Mouse (Mus musculus) limb, embryonic 12.5 days (tissue): Measurements from ENCODE around the gene Grin3a. TPM values are rescaled to one million over a fixed set of nuclear protein-coding genes. Genes with fewer than 3 reads are reported as not detected.

ENCODE experiments used
- ATAC-seq: fragments of 200-750 bp; cut with Nextera tagmentation; 2 replicates; pipeline ENCODE4 v1.8.0; 2017; ENCODE audit warnings: low read depth, moderate TSS enrichment; ENCODE audit not compliant: insufficient number of reproducible peaks, insufficient read depth, low FRiP score, low TSS enrichment
- H3K27ac ChIP-seq: fragments of 300-500 bp; sonication (generic); 2 replicates; pipeline ENCODE4 v1.5.1; 2016; ENCODE audit warnings: mild to moderate bottlenecking, moderate library complexity
- H3K27me3 ChIP-seq: fragments of 300-500 bp; sonication (generic); 2 replicates; pipeline ENCODE4 v1.6.1; 2016; ENCODE audit warnings: mild to moderate bottlenecking, moderate library complexity
- H3K36me3 ChIP-seq: fragments of 300-500 bp; sonication (generic); 2 replicates; pipeline ENCODE4 v1.6.1; 2016; ENCODE audit warnings: mild to moderate bottlenecking, moderate library complexity
- H3K4me1 ChIP-seq: fragments of 300-500 bp; sonication (generic); replicated peaks from 2 replicates; pipeline ENCODE4 v1.6.1; 2016
- H3K4me2 ChIP-seq: fragments of 300-500 bp; sonication (generic); 2 replicates; pipeline ENCODE4 v1.6.1; 2016; ENCODE audit warnings: mild to moderate bottlenecking, moderate library complexity
- H3K4me3 ChIP-seq: fragments of 300-500 bp; sonication (generic); replicated peaks from 2 replicates; pipeline ENCODE4 v1.5.1; 2016; ENCODE audit warnings: mild to moderate bottlenecking
- H3K9ac ChIP-seq: fragments of 300-500 bp; sonication (generic); replicated peaks from 2 replicates; pipeline ENCODE4 v1.6.1; 2016; ENCODE audit warnings: mild to moderate bottlenecking, moderate library complexity
- H3K9me3 ChIP-seq: fragments of 300-500 bp; sonication (generic); 2 replicates; pipeline ENCODE4 v1.6.1; 2016; ENCODE audit warnings: mild to moderate bottlenecking, moderate library complexity
- WGBS: fragments of 180-500 bp; shearing (Covaris S2); methylation state at CpG from one replicate; pipeline ENCODE4 v1.1.7; 2016; 5-methylcytosine and 5-hydroxymethylcytosine counted together
- polyA plus RNA-seq: library from polyadenylated mRNA; unstranded; fragments of >200 nt; fragmentation: Nextera tagmentation; extraction: Ambion mirVana; gene quantifications from 2 replicates; pipeline ENCODE4 v1.2.1, GENCODE M21; 2016

Gene Grin3a
- polyA plus RNA-seq, 1 experiment from 2014 or later: 2.4 TPM

DNA sequence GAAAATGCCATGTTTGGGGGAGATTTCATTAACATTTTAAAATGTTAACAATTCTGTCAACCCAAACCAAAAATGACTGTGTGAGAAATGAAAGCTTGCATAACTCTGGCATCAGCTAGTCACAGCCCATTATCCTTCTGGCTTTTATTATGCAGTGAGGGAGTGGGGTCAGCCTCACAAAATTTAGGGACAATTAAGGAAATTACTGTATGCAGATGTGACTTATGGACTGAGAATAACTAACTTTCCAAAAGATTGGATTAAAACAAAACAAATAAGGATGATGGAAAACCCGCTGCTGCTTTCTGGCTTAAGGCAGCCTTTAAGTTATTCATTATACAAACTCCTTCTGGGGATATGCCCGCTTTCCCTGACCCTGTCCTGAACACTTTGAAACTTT lies 56.6 kb downstream of the Grin3a start:
- ATAC-seq: no peak
- Histone ChIP-seq H3K36me3 (no peaks in the 10 kb centered on the region), H3K27me3 (no peaks in the 10 kb centered on the region), H3K27ac (no peak overlapping the region), H3K9ac (no peak overlapping the region), H3K4me2 (no peak overlapping the region), H3K9me3 (no peaks in the 10 kb centered on the region), H3K4me1 (no peaks in the 10 kb centered on the region), H3K4me3 (no peak overlapping the region)
- WGBS: 71% methylated on average over 2 of the region's 2 CpGs

DNA sequence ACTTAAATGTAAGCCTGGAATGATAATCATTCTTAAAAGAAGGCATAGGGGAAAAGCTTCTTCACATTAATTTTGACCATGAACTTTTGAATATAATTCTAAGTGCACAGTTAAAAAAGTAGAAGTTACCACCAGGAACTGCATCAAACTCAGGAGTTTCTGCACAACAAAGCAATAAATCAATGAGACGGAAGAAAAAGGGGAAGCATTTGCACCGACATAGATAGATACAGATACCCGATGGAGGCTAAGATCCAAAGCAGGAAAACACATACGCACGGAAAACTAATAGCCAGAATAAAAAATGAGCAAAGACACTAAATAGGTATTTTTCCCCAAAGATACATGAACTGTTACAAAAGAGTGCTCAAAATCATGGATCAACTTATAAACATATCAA lies 102.7 kb downstream of the Grin3a start:
- H3K9ac ChIP-seq: no peak overlapping the region
- H3K27me3 ChIP-seq: no peaks in the 10 kb centered on the region
- H3K27ac ChIP-seq: no peak overlapping the region
- no peaks in the 10 kb centered on the region for H3K9me3 ChIP-seq
- H3K4me1 ChIP-seq: no peaks in the 10 kb centered on the region
- WGBS: 84% methylated on average over 5 of the region's 5 CpGs
- ATAC-seq: no peak
- H3K4me3 ChIP-seq: no peak overlapping the region
- H3K4me2 ChIP-seq: no peak overlapping the region
- no peaks in the 10 kb centered on the region for H3K36me3 ChIP-seq

DNA sequence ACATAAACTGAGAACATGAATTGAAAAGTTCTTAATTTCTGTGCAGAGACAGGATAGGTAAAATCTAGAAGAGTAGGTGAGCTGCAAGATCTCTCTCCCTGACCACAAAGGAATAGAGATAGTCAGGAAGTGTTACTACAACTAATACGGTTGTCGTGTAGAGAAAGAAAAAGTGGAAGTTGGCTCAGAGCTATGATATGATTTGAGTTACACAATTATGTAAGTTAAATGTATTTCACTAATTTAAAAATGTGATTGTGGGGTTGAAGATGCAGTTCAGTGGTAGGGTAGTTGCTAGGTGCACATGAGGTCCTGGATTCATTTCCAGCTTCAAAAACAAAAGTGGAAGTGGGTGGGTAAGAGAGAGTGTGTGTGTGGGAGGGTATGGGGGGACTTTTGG lies 103.6 kb downstream of the Grin3a start:
- no peak overlapping the region for H3K4me3 ChIP-seq
- H3K27me3 ChIP-seq: no peaks in the 10 kb centered on the region
- H3K4me2 ChIP-seq: no peak overlapping the region
- H3K9me3 ChIP-seq: no peaks in the 10 kb centered on the region
- no peak overlapping the region for H3K9ac ChIP-seq
- H3K36me3 ChIP-seq: no peaks in the 10 kb centered on the region
- ATAC-seq: no peak
- H3K4me1 ChIP-seq: no peaks in the 10 kb centered on the region
- WGBS: 90% methylated on average over 2 of the region's 2 CpGs
- H3K27ac ChIP-seq: no peak overlapping the region

DNA sequence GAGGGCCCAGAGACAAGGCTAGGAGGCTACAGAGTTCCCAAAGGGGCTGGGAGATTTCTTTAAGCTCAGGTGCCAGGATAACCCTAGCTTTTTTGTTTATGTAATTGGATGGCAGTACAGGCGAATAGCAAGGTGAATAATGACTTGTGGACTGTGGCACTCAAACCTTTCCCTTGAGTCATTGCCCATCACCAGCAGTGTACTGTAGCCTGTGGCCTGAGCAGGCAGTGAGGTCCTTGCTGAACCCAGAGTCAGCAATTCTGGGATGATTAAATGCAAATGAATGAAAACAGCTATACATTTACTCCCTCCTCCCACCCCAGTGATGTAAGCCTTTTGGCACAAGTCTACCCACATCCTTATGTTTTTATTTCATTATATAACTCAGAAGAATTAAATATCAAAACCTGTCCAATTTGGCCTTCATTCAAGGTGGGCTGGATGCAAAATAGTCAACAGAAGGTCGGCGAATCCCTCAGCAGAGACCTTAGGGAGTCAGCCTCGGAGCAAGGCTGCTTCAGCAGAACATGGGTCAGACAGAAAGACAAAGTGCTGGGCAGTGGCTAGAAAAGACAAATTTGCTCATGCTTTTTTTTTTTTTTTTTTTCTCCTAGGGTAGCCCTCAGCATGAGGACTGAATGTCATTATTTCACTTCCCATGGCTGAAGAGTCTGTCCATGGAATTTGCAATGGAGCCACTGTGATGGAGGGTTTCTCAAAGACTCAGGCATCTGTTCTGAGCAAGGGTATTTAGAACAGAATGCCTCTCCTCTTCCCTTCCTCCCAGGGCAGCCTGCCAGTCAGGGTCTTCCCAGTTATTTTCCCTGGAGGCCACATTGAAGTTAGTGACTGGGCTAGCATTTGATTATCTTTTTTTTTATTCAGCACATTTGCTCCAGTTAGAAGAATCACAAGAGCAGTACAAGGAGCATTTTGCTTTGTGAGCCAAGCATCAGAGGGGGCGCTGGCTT lies 104.5 kb downstream of the Grin3a start:
- H3K27me3 ChIP-seq: no peaks in the 10 kb centered on the region
- no peak overlapping the region for H3K4me3 ChIP-seq
- ATAC-seq: no peak
- no peaks in the 10 kb centered on the region for H3K9me3 ChIP-seq
- H3K27ac ChIP-seq: no peak overlapping the region
- H3K4me1 ChIP-seq: no peaks in the 10 kb centered on the region
- H3K36me3 ChIP-seq: no peaks in the 10 kb centered on the region
- WGBS: 89% methylated on average over 5 of the region's 5 CpGs
- H3K4me2 ChIP-seq: no peak overlapping the region
- no peak overlapping the region for H3K9ac ChIP-seq

DNA sequence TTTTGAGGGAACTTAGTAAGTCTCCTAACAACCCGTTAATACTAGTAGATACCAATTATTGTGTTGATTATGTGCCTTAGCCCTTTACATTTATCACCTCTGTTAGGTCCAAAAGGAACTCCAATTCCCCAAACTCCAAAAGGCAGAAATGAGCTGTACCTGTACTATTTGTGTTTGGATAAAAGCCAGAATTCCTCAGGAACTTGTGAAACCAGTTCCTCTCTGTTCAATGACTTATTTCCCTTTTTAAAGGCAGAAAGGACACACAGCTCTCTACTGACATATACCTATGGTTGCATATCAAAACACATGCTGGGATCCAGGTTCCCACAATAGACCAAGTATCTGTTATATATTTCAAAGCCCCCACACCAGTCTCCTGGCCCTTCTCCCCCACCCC lies 106.0 kb downstream of the Grin3a start:
- H3K9me3 ChIP-seq: no peaks in the 10 kb centered on the region
- H3K27ac ChIP-seq: no peak overlapping the region
- 77% methylated on average over 1 of the region's 1 CpGs for WGBS
- no peaks in the 10 kb centered on the region for H3K27me3 ChIP-seq
- no peak overlapping the region for H3K9ac ChIP-seq
- no peaks in the 10 kb centered on the region for H3K4me1 ChIP-seq
- no peak for ATAC-seq
- no peaks in the 10 kb centered on the region for H3K36me3 ChIP-seq
- no peak overlapping the region for H3K4me3 ChIP-seq
- no peak overlapping the region for H3K4me2 ChIP-seq

DNA sequence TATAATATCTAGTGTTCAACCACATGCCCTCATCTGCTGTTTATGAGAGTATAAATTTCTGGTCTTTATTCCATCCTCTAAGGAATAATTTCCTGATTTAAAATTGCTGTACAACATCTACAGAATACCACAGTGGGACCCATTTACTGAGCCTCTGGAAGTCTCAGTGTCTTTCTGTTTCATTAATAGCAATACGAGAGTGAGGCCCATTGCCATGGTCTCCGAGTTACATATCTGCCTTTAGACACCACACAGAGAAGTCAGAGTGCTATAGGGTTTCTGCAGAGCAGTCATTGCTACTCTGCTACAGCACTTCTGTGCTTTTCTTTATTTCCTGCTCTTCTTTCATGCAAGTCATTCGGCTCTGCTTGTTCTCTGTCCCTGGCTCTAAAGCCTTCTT lies 116.2 kb downstream of the Grin3a start:
- H3K36me3 ChIP-seq: no peaks in the 10 kb centered on the region
- H3K4me2 ChIP-seq: no peak overlapping the region
- no peaks in the 10 kb centered on the region for H3K4me1 ChIP-seq
- ATAC-seq: no peak
- no peaks in the 10 kb centered on the region for H3K9me3 ChIP-seq
- H3K27ac ChIP-seq: no peak overlapping the region
- no peaks in the 10 kb centered on the region for H3K27me3 ChIP-seq
- H3K9ac ChIP-seq: no peak overlapping the region
- no peak overlapping the region for H3K4me3 ChIP-seq
- 79% methylated on average over 3 of the region's 3 CpGs for WGBS

DNA sequence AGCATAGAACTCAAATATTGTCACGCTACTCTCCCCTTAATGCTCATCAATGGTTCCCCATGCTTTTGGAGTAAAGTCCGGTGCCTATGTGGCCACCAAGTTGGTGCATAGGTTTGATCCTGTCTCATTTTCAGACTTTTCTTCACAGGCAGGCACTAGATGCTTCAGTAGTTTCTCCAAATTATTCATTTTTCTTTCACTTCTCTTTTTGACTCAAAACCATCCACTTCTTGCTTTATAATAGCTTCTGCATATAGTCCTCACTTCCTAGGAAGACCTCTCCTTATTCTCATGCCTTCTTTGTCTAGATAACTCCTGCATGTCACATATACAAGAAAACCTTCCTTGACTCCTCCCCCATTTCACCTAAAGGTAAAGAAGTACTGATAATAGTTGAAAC lies 121.6 kb downstream of the Grin3a start:
- Histone ChIP-seq H3K36me3 (no peaks in the 10 kb centered on the region), H3K27me3 (no peaks in the 10 kb centered on the region), H3K4me2 (no peak overlapping the region), H3K9me3 (no peaks in the 10 kb centered on the region), H3K27ac (no peak overlapping the region), H3K4me1 (no peaks in the 10 kb centered on the region), H3K9ac (no peak overlapping the region), H3K4me3 (no peak overlapping the region)
- ATAC-seq: no peak
- WGBS: 92% methylated on average over 2 of the region's 2 CpGs

DNA sequence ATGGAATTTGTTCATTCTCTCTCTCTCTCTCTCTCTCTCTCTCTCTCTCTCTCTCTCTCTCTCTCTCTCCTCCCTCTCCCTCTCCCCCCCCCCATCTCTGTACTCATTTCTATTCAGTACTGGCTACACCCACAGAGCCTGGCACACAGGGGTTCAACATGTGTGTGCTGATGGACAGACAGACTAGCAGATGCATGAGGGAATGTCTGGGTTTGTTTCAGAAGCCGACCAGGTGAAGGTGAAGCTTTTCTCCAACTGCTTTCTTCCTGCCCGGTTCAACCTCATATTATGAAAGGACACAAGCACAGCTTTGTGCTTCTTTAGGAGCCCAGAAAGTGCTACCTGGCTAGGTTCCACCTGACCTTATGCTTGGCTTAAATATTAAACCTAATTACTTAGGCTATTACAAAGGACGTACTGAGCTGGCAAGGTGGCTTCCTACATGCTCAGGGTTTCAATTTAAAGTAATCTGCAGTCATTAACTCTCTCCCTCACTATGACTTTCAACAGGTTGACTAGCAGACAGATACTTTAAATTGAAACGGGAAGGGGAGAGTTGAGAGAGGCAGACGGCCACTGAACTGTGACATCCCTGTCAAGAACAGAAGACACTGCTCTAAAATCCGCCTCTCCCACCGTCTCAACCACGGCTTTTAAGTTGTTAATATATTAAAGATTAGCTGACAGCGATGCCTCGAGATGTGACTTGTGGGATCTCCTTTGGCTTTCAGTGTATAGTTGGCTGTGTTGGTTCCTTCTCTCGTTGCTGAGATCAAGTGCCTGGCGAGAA lies 153.9 kb downstream of the Grin3a start:
- 72% methylated on average over 12 of the region's 12 CpGs for WGBS
- Histone ChIP-seq H3K27ac (no peak overlapping the region), H3K9me3 (no peaks in the 10 kb centered on the region), H3K4me2 (no peak overlapping the region), H3K27me3 (no peaks in the 10 kb centered on the region), H3K36me3 (no peaks in the 10 kb centered on the region), H3K4me1 (peaks cover 7% of the 10 kb centered on the region; the same call in 1 of the 2 replicates), H3K4me3 (no peak overlapping the region), H3K9ac (no peak overlapping the region)
- ATAC-seq: no peak

DNA sequence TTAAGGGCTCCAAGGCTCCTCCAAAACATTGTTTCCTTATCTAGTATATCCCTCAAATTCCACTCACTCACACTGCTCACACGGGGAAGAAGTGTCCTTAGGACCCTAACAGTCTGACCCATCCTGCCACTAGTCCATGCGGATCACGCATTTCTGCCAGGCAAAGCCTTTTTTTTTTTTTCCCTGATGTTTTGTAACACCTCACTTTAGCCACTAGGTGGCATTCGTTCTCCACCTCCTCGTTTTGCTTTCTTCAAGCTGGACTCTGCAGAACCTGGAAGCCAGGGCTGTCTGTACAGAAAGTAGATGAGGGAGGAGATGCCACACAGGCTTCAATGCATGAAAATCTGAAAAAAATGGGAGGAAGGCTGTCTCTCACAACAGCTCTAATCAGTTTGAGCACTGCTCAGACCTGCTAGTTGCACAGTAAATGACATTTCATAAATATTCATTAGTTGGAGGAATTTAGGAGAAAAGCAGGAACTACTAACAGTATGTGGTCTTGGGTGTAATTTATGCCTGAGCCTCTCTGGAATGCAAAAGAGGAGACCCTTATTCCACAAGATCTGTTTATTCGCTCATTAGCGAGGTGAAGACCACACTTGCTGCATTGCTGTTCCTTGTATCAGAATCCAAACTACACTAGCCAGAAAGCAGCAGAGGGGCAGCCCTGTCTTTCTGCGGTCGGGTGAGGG lies 156.8 kb downstream of the Grin3a start:
- H3K4me3 ChIP-seq: no peak overlapping the region
- H3K9me3 ChIP-seq: no peaks in the 10 kb centered on the region
- no peak overlapping the region for H3K9ac ChIP-seq
- WGBS: 22% methylated on average over 9 of the region's 9 CpGs
- no peak overlapping the region for H3K27ac ChIP-seq
- no peak overlapping the region for H3K4me2 ChIP-seq
- H3K27me3 ChIP-seq: no peaks in the 10 kb centered on the region
- peak; percentile 52; the same call in 1 of the 2 replicates for ATAC-seq
- peaks cover 7% of the 10 kb centered on the region; the same call in 1 of the 2 replicates for H3K4me1 ChIP-seq
- no peaks in the 10 kb centered on the region for H3K36me3 ChIP-seq

DNA sequence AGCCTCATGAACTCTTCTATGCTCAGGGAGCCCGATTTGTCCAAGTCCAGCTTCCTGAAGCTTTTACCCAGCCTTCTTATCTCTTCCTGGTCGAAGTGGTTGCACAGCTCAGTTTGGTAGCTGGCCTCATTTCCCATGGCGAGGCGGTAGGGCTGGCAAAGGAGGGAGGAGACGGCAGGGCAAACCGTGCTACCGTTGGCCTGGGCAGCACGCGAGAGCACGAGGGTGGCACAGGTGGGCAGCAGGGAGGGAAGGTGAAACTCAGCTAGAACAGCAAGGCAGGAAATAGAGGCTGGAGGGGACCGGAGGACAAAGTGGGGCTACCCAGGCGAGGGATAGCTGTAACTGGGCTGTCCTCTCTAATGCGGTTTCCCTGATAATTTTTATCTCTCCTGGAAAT lies 163.7 kb downstream of the Grin3a start, which contains the start of gene Ppp3r2:
Ppp3r2 (minus strand) TSS at position 213 of the 400 bp plus-strand sequence.
- H3K36me3 ChIP-seq: no peaks in the 10 kb centered on the region
- no peaks in the 10 kb centered on the region for H3K27me3 ChIP-seq
- H3K27ac ChIP-seq: no peak within 1 kb of the TSS
- ATAC-seq: no peak
- no peak within 1 kb of the TSS for H3K4me3 ChIP-seq
- H3K4me2 ChIP-seq: no peak within 1 kb of the TSS
- H3K4me1 ChIP-seq: no peaks in the 10 kb centered on the region
- no peak within 1 kb of the TSS for H3K9ac ChIP-seq
- WGBS: 86% methylated on average over 13 of the region's 13 CpGs
- no peaks in the 10 kb centered on the region for H3K9me3 ChIP-seq
